Mouse (Mus musculus) ovary, adult 10 weeks (tissue): ENCODE results near the gene Plekha6. TPM values are rescaled to one million over a fixed set of nuclear protein-coding genes. Genes with fewer than 3 reads are reported as not detected.

ENCODE experiments used
- polyA plus RNA-seq: library from polyadenylated mRNA; stranded (reverse); fragments of 350-450 nt; fragmentation: Illumina TruSeq; extraction: RNeasy Lipid Tissue Mini Kit (QIAGEN cat#74804); gene quantifications from one replicate; pipeline ENCODE4 v1.2.3, GENCODE M21; 2014

Plekha6 gene
- 4.8 TPM for polyA plus RNA-seq

DNA sequence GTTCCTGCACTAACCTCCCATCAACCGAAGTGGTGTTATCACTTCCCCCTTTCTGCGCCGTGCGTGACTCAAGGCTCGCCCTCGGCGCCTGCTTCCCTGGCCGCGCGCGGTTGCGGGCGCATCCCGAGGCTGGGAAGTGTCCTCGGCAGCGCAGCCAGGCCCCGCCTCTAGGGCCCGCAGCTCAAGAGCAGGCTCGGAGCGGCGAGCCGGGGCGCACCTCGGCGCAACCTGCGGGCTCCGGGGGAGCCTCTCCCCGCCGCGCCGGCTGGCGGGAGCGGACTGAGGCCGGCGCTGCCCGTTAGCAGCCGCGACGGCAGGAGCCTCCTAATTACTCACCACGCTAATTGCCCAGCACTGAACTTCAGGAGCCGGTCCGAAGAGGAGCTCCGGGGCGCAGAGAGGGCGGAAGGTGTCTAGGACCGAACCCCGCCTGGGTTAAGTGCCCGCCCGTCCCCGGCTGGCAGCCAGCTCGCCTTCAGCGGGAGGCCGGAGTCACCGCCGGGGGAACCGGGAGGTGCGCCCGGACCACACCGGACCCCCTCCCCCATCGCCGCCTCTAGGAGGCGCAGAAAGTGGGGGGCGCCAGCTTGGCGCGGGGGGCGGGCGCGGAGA is at the start of gene Plekha6:
Plekha6 (plus strand) TSS at position 391 of the 612 bp plus-strand sequence.

GRCm38 (mm10) chr1:133130638-133131560 is 33.1 kb upstream of the Plekha6 start, which contains the start of gene Ppp1r15b:
TSS of gene Ppp1r15b (plus strand) at chr1:133131143.

DNA sequence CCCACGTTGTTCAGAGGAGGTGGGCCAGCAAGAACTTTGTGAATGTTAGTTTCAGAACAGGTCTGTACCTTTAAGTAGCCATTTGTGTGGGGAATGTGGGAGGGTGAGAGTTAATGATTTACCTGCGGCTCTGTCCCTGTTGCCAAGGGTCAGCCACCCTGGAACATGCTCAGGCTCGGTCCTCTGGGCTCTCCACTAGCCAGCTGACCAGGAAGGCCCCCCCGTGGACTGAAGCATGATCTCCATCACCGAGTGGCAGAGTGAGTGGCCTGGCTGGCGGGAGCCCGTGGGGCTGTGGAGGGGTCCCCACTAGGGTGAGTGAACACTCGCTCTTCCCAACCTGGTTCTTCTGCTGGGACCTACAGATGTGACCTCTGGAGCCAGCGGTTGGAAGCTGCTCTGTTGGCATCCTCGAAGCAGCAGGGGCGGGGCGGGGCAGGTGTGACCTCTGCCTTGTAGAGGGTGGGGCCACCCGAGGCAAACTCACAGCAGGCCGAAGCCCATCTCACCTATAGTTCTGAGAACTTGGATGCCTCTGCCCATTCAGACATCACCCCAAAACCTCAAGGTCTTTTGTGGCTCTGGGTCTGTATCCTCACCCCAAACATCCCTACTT is 145.8 kb downstream of the Plekha6 start, which contains the start of gene Golt1a:
Golt1a (plus strand) TSS at position 149 of the 616 bp plus-strand sequence.

DNA sequence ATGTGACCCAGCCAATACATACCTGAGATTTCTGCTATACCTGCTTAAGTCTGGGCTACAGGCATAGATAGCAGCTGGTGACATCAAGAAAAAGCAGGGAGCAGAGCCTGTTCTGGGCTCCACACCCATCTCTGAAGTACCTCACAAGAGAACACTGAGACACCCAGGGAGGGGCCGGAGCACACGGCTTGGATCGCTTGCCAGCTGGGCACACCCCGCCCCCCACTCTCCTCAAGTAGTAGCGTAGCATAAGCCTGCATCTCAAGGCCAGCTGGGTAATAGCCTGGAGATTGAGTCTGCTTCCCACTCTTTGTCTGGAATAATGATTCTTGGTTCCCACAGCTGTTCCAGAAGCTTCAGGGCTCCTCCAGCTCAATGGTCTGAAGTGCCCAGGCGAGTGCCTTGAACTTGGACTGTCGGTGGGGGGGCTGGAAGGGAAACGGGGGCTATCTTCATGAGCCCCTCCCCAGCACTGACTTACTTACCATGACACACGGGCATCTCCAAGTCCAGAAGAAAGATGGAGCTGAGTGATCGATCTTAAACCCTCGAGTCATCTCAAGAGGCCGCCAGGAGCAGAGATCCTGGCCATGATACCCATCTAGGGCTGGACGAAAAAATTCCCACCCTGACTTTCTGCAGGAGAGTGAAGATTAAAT is 157.4 kb downstream of the Plekha6 start, which contains the start of gene Kiss1:
Kiss1 (plus strand) TSS at position 609 of the 659 bp plus-strand sequence.

DNA sequence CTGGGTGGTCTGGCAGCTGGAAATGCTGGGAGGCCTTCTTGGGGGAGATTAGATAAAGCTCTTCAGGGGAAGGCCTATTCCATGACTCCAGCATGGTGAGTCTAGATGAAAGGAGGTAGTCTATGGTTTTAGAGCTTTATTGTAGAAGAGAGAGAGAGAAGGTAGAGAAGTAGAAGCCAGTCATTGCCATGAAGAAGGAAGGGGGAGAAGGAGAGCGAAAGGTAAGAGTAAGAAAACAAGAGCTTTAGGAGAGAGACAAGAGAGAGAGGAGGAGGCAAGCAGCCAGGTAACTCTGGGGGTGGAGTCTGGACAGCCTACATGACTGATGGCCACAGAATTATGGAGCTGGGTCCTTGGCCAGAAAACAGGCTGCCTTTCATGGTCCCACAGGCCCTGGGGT is 186.2 kb downstream of the Plekha6 start, which contains the start of gene Ren1:
Ren1 (plus strand) TSS at position 301 of the 400 bp plus-strand sequence.

Other genes with a start within 250 kb of the Plekha6 start
- 177 TPM for gene Mdm4, start 133.6 kb upstream of the Plekha6 start, polyA plus RNA-seq
- 1.6 TPM for gene Pik3c2b, start 118.5 kb upstream of the Plekha6 start, polyA plus RNA-seq
- gene Ppp1r15b, start 33.1 kb upstream of the Plekha6 start, polyA plus RNA-seq, result 95.0 TPM
- not detected for gene Golt1a, start 145.6 kb downstream of the Plekha6 start, polyA plus RNA-seq
- not detected for gene Kiss1, start 157.7 kb downstream of the Plekha6 start, polyA plus RNA-seq
- gene Ren1, start 186.3 kb downstream of the Plekha6 start, polyA plus RNA-seq, result not detected
- gene Etnk2, start 199.4 kb downstream of the Plekha6 start, polyA plus RNA-seq, result 17.6 TPM